Mouse (Mus musculus) kidney, postnatal 4 days (tissue): Measurements from ENCODE around the gene Eml6.
A peak's percentile ranks its signal among the peaks of the same experiment; 100 is the strongest.

Experiments used
- DNase-seq, 2 experiments: peaks; one replicate each; pipeline ENCODE4 v3.0.0; 2021; ENCODE audit warnings: mixed read lengths in 2 of 2

Eml6 gene

DNA sequence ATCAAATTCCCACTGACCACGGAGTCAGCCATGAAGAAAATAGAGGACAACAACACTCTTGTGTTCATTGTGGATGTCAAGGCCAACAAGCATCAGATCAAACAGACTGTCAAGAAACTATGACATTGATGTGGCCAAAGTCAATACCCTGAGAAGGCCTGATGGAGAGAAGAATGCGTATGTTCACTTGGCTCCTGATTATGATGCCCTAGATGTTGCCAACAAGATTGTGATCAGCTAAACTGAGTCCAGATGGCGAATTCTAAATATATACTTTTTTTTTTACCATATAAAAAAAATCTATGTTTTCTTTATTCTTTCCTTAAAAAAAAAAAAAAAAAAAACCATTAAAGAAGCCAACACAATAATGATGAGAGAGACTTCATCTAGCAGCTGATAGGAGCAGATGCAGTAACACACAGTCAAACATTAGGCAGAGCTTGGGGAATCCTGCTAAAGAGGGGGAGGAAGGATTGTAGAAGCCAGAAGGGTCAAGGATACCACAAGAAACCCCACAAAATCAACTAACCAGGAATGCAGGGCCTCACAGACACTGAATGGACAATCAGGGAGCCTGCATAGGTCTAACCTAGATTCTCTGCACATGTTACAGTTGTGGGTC is 185.1 kb downstream of the Eml6 start:
- no peak for DNase-seq

DNA sequence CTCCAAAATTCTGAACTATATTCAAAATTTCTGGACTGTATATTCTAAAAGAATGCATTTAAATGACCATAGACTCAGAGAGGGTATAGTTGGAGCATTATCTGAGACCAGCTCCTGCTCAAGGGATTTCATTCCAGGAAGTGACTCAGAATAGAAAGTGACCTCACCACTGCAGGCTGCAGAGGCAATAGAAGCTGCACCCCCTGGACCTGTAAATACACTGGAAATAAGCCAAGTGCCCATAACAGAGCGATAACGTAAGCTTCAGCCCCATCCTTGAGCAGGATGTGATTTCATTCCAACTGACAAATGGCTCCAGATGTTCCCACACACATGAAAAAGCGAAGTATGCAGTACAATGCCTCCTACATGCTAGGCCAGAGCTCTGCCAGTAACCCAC is 186.1 kb downstream of the Eml6 start:
- peak in 1 of 2 experiments; percentile 4 for DNase-seq

DNA sequence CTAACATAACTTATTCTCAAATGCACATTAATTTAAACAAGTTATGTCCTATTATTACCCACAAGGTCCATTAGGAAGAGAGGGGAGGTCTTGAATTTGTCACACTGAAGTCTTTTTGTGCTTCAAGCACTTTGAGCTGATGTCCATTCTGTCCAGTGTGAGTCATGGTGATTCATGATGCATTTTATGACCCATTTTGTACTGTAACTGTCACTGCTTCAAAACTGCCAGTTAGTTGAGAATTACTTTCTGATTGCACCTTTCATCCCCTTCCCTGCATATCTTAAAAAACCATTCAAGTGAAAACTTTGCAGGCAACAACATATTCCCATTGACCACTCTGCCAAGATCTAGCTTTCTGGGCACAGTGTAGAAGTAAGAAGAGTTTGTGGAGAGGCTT is 188.8 kb downstream of the Eml6 start:
- DNase-seq, result no peak

DNA sequence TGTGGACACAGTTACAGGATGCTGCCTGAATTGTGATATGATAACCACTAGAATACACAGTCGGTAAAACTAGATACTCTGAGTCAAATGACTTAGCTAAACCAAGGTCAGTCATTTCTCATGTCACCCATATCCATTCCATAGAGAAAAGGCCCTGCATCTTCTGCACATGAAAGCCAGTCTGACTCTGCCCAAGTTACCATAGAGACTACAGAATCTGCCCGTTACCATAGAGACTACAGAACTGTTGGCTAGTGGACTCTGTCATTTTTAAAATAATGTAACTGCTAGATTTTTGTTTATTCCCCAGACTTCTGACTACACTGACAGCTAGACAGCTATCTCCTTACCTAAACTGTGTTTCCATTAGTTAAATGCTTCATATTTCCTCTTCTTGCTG is 198.1 kb downstream of the Eml6 start:
- no peak for DNase-seq

DNA sequence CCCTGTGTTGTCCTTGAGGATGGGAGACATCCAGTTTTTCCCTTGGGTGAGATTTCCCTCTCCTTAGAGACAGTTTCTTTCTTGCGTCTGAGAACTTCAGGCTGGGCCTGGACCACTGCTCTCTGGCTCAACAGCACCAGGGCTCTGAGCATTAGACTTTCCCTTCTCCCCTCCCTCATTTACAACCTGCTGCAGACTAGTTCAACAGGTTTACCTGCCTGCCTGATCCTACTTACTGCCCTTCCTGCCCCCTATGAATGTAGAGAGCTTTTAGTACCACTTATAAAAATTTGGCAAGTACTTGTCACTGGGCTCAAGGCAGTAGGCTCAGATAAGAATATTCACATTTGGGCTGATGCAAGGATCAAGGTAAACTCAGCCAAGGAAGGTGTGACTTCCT is 199.8 kb downstream of the Eml6 start:
- no peak for DNase-seq

DNA sequence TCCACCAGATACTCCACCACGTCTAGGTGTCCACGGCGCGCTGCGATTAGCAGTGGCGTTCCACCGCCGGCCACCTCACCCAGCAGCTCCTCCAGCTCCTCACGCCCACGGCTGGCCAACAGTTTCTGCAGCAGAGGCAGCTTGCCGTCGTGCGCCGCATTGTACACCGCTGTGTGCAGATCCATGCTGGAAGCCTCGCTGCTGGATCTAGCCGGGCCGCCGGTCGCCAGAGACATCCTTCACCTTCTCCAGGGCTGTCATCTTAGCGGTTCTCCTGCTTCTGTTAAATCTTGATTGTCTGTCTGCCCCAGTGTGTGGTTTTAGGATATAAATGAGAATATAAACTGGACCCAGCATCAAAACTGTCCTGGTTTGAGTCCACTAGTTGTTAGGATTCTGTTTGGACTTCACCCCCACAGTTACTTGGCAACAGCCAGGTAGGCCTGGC is 200.5 kb downstream of the Eml6 start, which contains the start of gene 4931440F15Rik:
4931440F15Rik (minus strand) TSS at position 398 of the 448 bp plus-strand sequence.
- DNase-seq, result peak in 1 of 2 experiments; percentile 4

DNA sequence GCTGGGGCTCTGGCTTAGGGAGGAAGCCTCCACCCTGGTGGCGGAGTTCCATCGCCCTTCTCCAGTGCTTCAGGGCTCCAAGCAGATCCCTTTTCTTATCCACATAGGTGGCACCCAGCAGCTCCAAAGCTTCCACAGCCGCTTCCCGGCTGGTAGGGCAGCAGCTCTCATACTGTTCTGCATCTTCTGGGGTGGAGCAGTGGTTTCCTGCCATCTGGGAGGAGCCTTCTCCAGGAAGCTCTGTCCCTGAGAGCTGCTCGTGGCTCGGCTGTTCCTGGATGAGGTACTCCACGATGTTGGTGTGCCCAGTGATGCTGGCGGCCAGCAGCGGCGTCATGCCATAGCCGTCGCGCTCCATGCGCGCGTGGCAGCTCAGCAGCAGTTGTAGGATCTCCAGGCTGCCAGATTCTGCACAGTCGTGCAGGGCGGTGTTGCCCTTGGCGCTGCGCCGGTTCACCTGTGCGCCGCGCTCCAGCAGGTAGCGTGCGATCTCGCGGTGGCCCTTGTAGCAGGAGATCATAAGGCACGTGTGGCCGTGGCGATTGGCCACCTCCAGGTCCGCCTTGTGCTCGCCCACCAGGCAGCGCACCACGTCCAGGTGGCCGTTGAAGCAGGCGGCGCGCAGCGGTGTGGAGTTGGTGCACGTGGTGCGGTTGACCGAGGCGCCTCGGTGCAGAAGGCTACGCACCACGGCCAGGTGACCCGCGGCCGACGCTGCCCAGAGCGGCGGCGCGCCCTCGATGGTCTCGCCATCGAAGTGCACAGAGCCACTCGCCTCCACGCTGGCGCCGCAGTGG is 201.2 kb downstream of the Eml6 start:
- DNase-seq, result peak; percentile 10 to 32

DNA sequence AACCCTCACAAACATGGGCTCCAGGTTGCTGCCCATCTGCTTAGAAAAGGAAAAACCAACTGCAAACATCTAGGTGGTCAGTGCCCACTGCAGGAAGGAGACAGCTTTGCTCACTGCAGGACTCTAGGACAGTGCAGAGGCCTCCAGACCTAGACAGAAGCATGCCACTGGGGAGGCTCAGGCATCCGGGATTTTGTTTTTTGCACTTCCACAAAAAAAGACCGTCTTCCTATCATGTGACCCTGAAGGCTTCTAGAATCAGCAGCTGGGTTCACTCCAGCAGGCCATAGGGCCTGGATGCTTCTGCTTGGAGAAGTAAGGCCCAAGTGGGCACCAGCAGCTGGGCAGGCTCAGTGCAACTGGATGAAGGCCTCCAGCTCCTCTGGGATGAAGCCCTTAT is 202.7 kb downstream of the Eml6 start:
- DNase-seq, result no peak

DNA sequence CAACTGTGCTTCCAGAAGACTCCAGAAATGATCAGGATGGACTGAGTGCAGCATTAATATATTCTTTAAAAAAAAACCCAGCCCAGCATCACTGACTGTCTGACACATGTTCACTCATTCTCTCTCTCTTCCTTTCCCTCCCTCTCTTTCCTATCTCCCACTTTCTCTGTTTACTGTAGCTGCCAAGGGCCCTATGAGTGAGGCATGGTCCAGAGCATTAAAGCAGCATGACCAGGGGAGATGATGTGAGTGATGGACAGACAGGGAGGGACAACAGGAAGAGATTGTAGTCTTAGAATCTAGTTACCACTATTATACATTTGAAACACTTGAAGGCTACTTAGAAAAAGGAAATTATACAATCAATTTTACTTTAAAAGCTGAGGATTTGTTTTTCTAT is 210.2 kb downstream of the Eml6 start:
- no peak for DNase-seq

DNA sequence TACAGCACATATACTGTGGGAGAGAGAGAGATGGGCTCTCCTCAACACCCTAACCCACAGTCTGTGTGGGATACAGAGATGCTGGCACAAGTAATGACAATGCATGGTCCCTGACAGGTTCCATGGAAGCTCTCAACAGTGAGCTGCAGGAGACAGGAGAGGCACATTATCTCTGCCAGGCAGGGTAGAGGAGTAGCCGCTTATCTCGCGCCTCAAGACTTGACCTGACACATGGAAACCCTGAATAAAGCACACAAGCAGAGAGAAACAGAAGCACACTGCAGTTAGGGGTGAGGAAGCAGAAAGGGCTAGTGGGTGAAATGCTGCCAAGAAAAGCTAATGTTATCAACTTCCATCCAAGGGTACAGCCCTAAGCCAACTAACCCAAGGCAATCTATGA is 210.6 kb downstream of the Eml6 start:
- no peak for DNase-seq

DNA sequence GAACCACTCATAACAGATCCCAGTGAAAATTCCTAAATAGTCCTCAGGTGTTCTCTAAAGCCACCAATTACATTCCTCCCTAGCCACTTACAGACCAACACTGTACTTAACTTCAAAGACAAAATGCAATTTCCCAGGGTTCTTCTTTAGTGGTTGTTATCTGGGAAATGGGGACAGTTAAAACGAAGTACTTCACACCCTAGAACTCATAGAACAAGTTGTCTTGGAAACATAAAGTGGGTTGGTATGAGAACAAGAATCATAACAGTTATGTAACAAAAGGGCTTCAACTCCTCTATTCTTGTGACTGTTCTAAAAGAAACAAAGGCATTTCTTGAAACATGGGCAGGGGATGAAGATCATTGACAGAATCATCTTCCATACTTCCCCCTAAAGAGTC is 212.6 kb downstream of the Eml6 start:
- DNase-seq, result no peak

DNA sequence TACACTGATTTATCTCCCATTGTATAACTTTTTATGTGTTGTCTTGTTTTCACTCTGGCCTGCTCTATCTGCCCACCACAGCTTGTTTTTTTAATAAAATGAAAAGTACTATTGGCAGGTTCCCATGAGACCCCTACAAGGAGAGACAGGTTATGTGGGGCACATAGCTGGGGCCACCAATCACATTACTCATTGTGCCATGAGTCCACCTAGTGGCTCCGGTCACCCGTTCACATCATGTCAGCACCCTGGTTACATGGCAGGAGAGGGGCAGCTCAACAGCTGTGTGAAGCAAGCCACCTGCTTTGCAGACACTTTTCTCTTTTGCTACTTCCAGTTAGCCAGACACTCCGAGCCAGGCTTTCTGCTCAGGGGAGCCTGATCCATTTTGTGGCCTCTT is 213.4 kb downstream of the Eml6 start:
- DNase-seq, result no peak

DNA sequence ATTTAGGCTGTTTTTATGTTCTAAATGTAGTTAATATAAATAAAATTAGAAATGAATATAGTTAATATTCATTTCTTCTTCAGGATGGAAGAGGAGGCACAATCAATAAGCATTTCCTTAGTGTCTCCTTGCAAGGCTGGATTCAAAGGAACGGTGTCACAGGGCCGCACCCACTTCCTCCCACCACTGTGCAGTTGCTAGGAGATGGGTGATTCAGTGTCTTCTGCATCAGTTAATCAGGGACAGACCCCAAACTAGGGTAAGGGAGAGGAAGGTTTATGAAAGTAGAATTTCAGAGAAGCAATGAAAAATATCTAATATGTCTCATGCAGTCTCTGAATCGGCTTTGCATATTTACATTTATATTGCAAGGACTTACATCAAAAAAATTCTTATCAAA is 215.5 kb downstream of the Eml6 start:
- no peak for DNase-seq

DNA sequence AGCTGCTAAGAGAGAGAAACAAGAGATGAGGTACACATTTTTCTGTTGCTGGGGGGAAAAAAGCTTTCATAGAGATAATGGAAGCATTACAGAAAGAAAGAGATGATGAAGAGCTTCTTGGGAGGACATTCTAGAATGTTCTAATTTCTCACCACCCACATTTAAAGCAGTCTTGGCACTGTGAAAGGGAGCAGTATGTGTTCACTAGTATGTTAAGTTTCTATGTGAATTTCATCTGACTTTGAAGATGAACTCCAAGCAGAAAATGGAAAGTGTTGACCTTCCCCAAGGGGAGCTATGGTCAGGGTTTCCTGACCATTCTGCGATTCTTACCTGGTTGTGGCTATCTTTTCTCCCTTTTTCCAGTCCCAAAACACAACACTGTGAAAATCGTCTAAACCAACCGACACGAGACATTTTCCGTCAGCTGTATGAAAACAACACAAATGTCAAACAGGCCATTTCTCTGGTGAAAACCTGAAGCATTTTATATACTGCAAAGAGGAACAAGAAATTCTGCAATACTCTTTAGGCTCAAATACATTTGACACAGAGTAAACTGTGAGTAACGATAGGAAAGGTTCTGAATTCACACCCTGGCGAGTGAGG is 216.7 kb downstream of the Eml6 start:
- no peak for DNase-seq

DNA sequence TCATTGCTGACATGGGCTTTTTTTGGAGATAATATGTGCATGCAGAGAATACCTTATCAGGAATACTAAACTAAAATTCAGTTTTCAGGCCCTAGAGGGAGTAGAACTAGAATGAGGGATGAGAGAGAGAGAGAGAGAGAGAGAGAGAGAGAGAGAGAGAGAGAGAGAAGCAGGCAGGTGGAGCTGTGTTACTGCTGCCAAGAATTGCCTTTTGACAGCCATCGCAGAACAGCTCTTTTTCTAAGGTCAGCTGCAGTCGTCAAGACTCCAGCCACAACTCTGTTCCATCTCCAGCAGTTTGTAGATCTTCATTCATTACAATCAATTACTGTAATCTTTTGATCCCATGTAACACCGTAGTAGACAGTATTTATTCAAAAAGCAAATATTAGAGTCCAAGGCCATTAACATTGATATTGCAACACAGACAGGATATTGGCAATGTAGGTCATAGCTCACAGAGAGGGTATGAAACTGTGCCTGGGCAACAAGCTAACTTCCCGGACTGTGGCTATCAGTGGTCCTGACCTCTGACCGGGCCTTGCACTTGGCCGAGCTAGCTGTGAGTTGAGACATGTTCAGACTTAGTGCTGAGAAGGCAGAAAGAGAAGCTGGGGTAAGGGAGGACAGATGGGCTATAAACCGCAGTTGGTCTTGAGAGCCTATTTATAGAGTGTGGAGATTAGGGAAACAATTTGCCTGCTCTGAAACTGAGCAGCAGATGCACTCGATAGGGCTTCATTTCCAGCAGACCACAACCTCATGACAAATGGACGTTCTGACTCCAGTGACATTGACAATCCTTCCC is 217.5 kb downstream of the Eml6 start:
- DNase-seq, result peak; percentile 5 to 25

DNA sequence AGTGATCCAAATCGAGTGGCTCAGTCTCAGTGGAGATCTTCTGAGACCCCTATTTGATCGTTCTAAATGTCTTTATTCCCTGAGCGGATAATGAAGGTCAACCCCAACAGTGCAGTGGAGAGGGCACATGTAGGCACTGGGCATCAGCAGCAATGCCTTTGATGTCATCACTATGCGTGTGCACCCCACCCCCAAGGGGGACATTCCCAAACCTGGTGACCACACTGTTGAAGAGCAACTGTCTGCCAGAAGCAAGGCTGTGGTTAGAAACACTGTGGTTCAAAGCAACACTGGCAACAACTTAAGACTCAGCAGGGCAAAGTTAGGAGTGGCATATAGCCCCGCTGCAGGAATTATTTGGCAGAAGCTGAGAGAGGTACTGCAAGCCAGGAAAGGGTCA is 218.5 kb downstream of the Eml6 start:
- DNase-seq, result no peak

DNA sequence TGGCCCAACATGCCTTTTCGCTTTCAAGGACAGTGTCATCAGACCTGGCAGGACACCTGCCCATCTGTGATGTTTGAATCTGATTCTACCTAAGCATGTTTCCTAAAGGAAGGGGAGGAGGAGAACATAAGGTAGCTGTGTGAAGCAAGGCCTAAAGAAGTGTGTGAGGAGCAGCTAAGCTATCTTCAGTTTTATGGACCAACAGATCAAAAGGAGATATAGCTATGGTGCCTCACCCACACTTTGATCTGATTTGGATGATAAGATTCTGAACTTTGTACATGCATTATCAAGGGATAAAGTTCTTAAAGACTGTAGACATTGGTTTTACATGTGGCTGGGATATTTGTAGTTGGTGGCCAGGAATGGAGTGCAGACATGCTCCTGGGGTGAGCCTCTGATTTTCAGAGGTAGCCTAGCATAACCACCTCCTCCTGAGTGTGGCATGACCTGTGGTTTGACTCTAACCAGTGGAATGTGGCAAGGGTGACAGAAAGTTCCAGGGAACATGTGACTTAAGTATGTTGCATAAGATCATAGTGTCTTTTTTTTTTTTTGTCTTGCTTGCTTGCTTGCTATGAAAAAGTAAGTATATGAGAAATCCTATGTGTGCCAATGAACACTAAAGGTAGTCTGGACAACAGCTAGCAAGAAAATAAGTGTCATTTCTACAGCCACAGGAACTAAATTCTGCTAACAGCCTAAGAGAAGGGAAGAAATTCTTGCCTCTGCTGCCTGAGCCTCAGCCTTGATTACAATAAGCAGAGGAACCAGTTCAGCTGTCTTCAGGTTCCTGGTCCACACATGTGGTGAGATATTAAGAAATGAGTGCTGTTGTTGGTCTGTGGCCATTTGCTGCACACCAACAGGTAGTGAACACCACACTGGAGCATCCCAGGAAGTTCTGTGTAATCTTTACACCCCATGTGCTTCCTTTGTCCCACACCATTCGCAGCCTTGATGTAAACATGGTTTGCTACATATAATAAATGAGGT is 224.1 kb downstream of the Eml6 start:
- DNase-seq, result no peak

DNA sequence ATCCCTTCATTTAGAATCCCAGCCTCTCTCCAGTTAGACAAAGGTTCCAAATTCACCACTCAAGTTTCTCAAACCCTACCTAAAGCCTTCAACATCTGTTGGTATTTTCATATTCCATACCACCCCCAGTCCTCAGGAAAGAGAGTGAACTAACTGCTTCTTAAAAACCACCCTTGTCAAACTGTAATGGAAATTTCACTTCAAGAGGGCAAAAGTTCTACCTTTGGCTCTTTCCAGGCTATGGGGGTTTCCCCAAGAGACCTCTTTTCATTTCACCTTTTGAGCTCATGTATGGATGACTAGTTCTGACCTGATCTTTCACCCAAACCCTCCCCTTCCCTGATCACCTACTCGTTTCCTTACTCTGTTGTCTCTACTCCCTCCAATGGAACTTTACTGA is 226.0 kb downstream of the Eml6 start:
- no peak for DNase-seq

DNA sequence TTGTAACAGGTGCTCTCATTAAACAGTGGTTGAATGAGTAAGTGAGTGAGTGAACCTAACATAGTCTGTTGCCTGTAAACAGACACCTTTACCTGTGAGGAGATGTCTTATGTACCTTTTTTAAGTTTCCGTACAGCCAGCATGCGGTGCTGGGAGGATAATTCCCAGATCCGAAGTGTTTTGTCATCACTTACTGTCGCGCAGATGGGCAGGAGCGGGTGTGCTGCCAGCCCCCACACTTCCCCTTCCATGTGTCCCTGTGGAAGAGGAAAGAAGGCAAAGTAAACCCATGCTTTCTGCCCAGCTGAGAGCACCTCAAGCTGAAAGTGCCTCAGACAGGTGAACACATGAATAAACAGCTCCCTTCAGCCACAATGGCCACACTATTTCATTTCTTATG is 230.7 kb downstream of the Eml6 start:
- DNase-seq, result no peak

DNA sequence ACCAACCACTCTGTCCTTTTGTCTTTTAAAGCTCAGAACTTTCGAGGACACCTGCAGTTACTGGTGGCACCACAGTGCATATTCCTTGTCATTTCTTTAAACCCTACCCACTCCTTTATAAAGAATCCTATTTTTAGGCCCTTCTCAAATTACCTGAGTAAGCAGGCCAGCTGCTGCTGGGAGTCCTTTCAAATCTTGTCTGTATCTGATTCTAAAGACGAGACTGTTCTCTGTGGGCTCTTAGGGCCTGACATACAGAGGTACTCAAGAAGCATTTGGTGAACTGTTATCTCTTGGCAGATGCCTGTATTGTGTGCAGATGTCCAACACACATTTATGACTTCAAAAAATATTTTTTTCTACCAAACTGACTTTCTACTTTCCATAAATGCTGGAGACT is 231.4 kb downstream of the Eml6 start:
- DNase-seq, result no peak

DNA sequence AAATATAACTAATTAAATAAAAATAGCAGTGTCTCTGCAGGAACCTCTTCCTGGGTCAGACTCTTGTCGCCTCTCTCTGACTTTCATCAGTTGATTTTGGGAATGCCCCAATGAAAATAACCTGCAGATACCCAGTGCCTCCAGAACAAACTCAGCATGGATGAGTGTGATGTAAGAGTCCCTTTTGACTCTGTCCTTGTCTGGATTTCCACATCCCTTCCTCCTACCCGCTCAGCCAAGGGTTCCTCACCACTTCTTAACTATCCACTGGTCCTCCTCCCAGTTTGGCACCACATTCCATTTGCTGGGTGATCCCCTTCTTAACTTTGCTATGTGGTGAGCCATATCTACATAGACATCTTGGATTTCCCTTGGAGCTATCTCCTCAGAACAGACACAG is 235.0 kb downstream of the Eml6 start:
- DNase-seq, result no peak
